Mouse (Mus musculus) lung, postnatal 10 days (tissue): ENCODE data around the gene Cbfa2t3.
A peak's percentile ranks its signal among the peaks of the same experiment; 100 is the strongest.
"Not testable (repeated sequence)": the region's sequence is repeated elsewhere in the genome, so short reads cannot be mapped to it uniquely, and the experiment has no call there.

Source experiments
- DNase-seq: peaks from one replicate; pipeline ENCODE4 v3.0.0; 2021

The Cbfa2t3 gene

GRCm38 (mm10) chr8:122635878-122636802, 62.8 kb downstream of the Cbfa2t3 start:
- peak; percentile 24 for DNase-seq

- DNase-seq: peak; percentile 25
These were observed 65.7 kb downstream of the Cbfa2t3 start for GRCm38 (mm10) chr8:122633205-122633604.

- not testable (repeated sequence) for DNase-seq
These were observed 66.8 kb downstream of the Cbfa2t3 start for GRCm38 (mm10) chr8:122632134-122632533.

- no peak for DNase-seq
These were observed 68.2 kb downstream of the Cbfa2t3 start for GRCm38 (mm10) chr8:122630696-122631095.

GRCm38 (mm10) chr8:122629388-122629787, 69.5 kb downstream of the Cbfa2t3 start:
- no peak for DNase-seq

GRCm38 (mm10) chr8:122626896-122627295, 72.0 kb downstream of the Cbfa2t3 start:
- DNase-seq: no peak

- no peak for DNase-seq
These were observed 73.1 kb downstream of the Cbfa2t3 start for GRCm38 (mm10) chr8:122625811-122626210.

- no peak for DNase-seq
These were observed 74.3 kb downstream of the Cbfa2t3 start for GRCm38 (mm10) chr8:122624653-122625052.

GRCm38 (mm10) chr8:122623844-122624642, 74.9 kb downstream of the Cbfa2t3 start:
- peak; percentile 38 for DNase-seq

GRCm38 (mm10) chr8:122622727-122623126, 76.2 kb downstream of the Cbfa2t3 start, which contains the start of gene Pabpn1l:
Pabpn1l (minus strand) TSS chr8:122622739.
- no peak for DNase-seq

- no peak for DNase-seq
These were observed 78.5 kb downstream of the Cbfa2t3 start for GRCm38 (mm10) chr8:122620446-122620845.

GRCm38 (mm10) chr8:122618660-122619378, 80.1 kb downstream of the Cbfa2t3 start:
- DNase-seq: no peak

- DNase-seq: peak; percentile 94
These were observed 80.9 kb downstream of the Cbfa2t3 start for GRCm38 (mm10) chr8:122617947-122618546.

GRCm38 (mm10) chr8:122616181-122616905, 82.6 kb downstream of the Cbfa2t3 start:
- peak; percentile 68 for DNase-seq

- peak; percentile 97 for DNase-seq
These were observed 87.4 kb downstream of the Cbfa2t3 start, which contains the start of the genes Galns and Trappc2l for GRCm38 (mm10) chr8:122611295-122612133. Galns (minus strand) TSS chr8:122611463. Trappc2l (plus strand) TSS chr8:122611640.

- no peak for DNase-seq
These were observed 88.2 kb downstream of the Cbfa2t3 start for GRCm38 (mm10) chr8:122610612-122611277.

- DNase-seq: no peak
These were observed 88.7 kb downstream of the Cbfa2t3 start for GRCm38 (mm10) chr8:122610209-122610608.

- DNase-seq: no peak
These were observed 92.1 kb downstream of the Cbfa2t3 start for GRCm38 (mm10) chr8:122606810-122607209.

- DNase-seq: no peak
These were observed 93.5 kb downstream of the Cbfa2t3 start for GRCm38 (mm10) chr8:122605367-122605766.

- DNase-seq: no peak
These were observed 94.3 kb downstream of the Cbfa2t3 start for GRCm38 (mm10) chr8:122604640-122605039.
